Mouse (Mus musculus): Measurements from ENCODE around the gene Grip1. TPM values are rescaled to one million over a fixed set of nuclear protein-coding genes. Genes with fewer than 3 reads are reported as not detected.

The Grip1 gene
- polyA plus RNA-seq, 1 experiment from 2014 or later: 0.87 TPM

DNA sequence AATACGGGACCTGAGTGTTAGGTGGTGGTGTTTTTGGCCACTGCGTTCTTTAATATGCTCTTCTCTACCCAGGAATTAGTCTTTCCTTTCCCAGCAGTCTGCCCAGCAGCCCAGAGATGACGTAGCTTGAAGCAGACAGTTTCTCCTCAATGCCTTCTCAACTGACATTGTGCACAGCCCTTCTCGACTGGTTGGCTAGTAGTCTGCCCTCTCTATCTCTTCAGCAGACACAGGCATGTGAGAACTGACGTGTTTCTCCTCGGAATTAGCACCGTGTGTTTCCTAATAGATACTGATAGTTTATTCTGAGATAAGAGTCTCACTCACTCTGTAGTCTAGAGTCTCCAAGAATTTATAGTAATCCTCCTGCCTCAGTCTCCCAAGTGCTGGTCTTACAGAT is 10.2 kb downstream of the Grip1 start:
- Histone ChIP-seq H3K4me3 (ENCODE audit: low read depth, low read length) (no peak overlapping the region), H3K27ac (replicated peaks) (no peak overlapping the region), H3K4me2 (replicated peaks; ENCODE audit: low read depth) (no peak overlapping the region), H3K27me3 (ENCODE audit: control insufficient read depth, insufficient read depth, low read length) (no peaks in the 10 kb centered on the region), H3K36me3 (ENCODE audit: control insufficient read depth, insufficient read depth, low read length) (no peaks in the 10 kb centered on the region), H3K4me1 (replicated peaks; ENCODE audit: control insufficient read depth, insufficient read depth) (no peaks in the 10 kb centered on the region), H3K9ac (ENCODE audit: low read length) (no peak overlapping the region), H3K9me3 (ENCODE audit: control insufficient read depth, low read length) (no peaks in the 10 kb centered on the region)
- DNase-seq (ENCODE audit: low spot score) (no peak), ATAC-seq (ENCODE audit: low FRiP score, low TSS enrichment) (no peak)
- TF ChIP-seq EP300 (optimal IDR thresholded peaks at IDR 0.05) (no peak), CTCF (IDR thresholded peaks at IDR 0.05; ENCODE audit: low read depth) (no peak)
- 61% methylated on average over 7 of the region's 7 CpGs for WGBS

- no peak for ATAC-seq (ENCODE audit: low FRiP score, low TSS enrichment)
- Histone ChIP-seq H3K27ac (replicated peaks) (no peak overlapping the region), H3K36me3 (ENCODE audit: control insufficient read depth, insufficient read depth, low read length) (no peaks in the 10 kb centered on the region), H3K4me2 (replicated peaks; ENCODE audit: low read depth) (no peak overlapping the region), H3K9me3 (ENCODE audit: control insufficient read depth, low read length) (no peaks in the 10 kb centered on the region), H3K4me3 (ENCODE audit: low read depth, low read length) (no peak overlapping the region), H3K4me1 (replicated peaks; ENCODE audit: control insufficient read depth, insufficient read depth) (no peaks in the 10 kb centered on the region), H3K9ac (ENCODE audit: low read length) (no peak overlapping the region), H3K27me3 (ENCODE audit: control insufficient read depth, insufficient read depth, low read length) (no peaks in the 10 kb centered on the region)
- WGBS: 82% methylated on average over 18 of the region's 18 CpGs
- no peak for TF ChIP-seq EP300 (optimal IDR thresholded peaks at IDR 0.05)
- no peak for TF ChIP-seq CTCF (IDR thresholded peaks at IDR 0.05; ENCODE audit: low read depth)
- no peak for DNase-seq (ENCODE audit: low spot score)
Measured at GRCm38 (mm10) chr10:119467976-119468375, 14.3 kb downstream of the Grip1 start.

GRCm38 (mm10) chr10:119470096-119470495 is 16.5 kb downstream of the Grip1 start:
- Histone ChIP-seq H3K36me3 (ENCODE audit: control insufficient read depth, insufficient read depth, low read length) (no peaks in the 10 kb centered on the region), H3K9me3 (ENCODE audit: control insufficient read depth, low read length) (no peaks in the 10 kb centered on the region), H3K9ac (ENCODE audit: low read length) (no peak overlapping the region), H3K27ac (replicated peaks) (no peak overlapping the region), H3K4me1 (replicated peaks; ENCODE audit: control insufficient read depth, insufficient read depth) (no peaks in the 10 kb centered on the region), H3K4me2 (replicated peaks; ENCODE audit: low read depth) (no peak overlapping the region), H3K27me3 (ENCODE audit: control insufficient read depth, insufficient read depth, low read length) (no peaks in the 10 kb centered on the region), H3K4me3 (ENCODE audit: low read depth, low read length) (no peak overlapping the region)
- no peak for ATAC-seq (ENCODE audit: low FRiP score, low TSS enrichment)
- TF ChIP-seq CTCF (IDR thresholded peaks at IDR 0.05; ENCODE audit: low read depth): no peak
- no peak for TF ChIP-seq EP300 (optimal IDR thresholded peaks at IDR 0.05)
- peak; percentile 3 for DNase-seq (ENCODE audit: low spot score)
- 82% methylated on average over 1 of the region's 1 CpGs for WGBS

- DNase-seq (ENCODE audit: low spot score) (peak; percentile 9), ATAC-seq (ENCODE audit: low FRiP score, low TSS enrichment) (no peak)
- WGBS: 72% methylated on average over 9 of the region's 9 CpGs
- Histone ChIP-seq H3K36me3 (ENCODE audit: control insufficient read depth, insufficient read depth, low read length) (no peaks in the 10 kb centered on the region), H3K4me3 (ENCODE audit: low read depth, low read length) (no peak overlapping the region), H3K9ac (ENCODE audit: low read length) (no peak overlapping the region), H3K27me3 (ENCODE audit: control insufficient read depth, insufficient read depth, low read length) (no peaks in the 10 kb centered on the region), H3K27ac (replicated peaks) (no peak overlapping the region), H3K9me3 (ENCODE audit: control insufficient read depth, low read length) (no peaks in the 10 kb centered on the region), H3K4me2 (replicated peaks; ENCODE audit: low read depth) (no peak overlapping the region), H3K4me1 (replicated peaks; ENCODE audit: control insufficient read depth, insufficient read depth) (no peaks in the 10 kb centered on the region)
- TF ChIP-seq CTCF (IDR thresholded peaks at IDR 0.05; ENCODE audit: low read depth) (no peak), EP300 (optimal IDR thresholded peaks at IDR 0.05) (no peak)
Measured at GRCm38 (mm10) chr10:119475166-119475565, 21.5 kb downstream of the Grip1 start.

- Histone ChIP-seq H3K9ac (ENCODE audit: low read length) (no peak overlapping the region), H3K4me2 (replicated peaks; ENCODE audit: low read depth) (no peak overlapping the region), H3K36me3 (ENCODE audit: control insufficient read depth, insufficient read depth, low read length) (no peaks in the 10 kb centered on the region), H3K4me1 (replicated peaks; ENCODE audit: control insufficient read depth, insufficient read depth) (no peaks in the 10 kb centered on the region), H3K27ac (replicated peaks) (no peak overlapping the region), H3K9me3 (ENCODE audit: control insufficient read depth, low read length) (no peaks in the 10 kb centered on the region), H3K4me3 (ENCODE audit: low read depth, low read length) (no peak overlapping the region), H3K27me3 (ENCODE audit: control insufficient read depth, insufficient read depth, low read length) (no peaks in the 10 kb centered on the region)
- no peak for DNase-seq (ENCODE audit: low spot score)
- ATAC-seq (ENCODE audit: low FRiP score, low TSS enrichment): no peak
- TF ChIP-seq CTCF (IDR thresholded peaks at IDR 0.05; ENCODE audit: low read depth): no peak
- TF ChIP-seq EP300 (optimal IDR thresholded peaks at IDR 0.05): no peak
- WGBS: 89% methylated on average over 8 of the region's 8 CpGs
Measured at GRCm38 (mm10) chr10:119477661-119478060, 24.0 kb downstream of the Grip1 start.

DNA sequence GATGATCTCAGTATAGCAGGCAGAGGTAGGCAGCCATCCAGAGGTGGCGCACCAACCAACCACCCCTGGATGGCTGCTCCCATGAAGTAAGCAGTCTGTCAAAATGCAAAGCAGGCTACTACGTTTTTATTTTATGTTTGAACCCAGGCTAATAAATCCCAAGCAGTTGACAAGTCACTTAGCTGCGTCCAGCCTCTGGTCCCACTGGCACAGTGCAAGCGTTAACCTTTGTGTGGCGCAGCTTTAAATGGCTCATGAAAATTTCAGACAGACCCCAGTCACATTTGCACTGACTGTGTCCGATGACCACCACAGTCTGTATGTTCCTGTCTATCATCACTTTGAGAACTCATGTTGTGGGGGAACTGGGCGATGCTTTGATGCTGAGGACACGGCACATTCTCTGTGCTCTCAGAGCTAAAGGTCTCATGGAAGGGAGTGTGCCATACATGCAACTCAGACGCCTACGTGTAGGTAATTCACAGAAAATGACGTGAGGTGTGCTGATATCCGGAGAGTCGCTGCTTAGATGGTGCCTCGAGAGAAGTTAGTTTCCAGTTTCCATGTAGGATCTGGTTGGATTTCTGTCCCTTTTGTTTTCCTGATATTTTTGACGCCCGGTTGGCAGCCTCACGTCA is 29.6 kb downstream of the Grip1 start:
- Histone ChIP-seq H3K4me1 (replicated peaks; ENCODE audit: control insufficient read depth, insufficient read depth) (no peaks in the 10 kb centered on the region), H3K9me3 (ENCODE audit: control insufficient read depth, low read length) (no peaks in the 10 kb centered on the region), H3K9ac (ENCODE audit: low read length) (no peak overlapping the region), H3K36me3 (ENCODE audit: control insufficient read depth, insufficient read depth, low read length) (no peaks in the 10 kb centered on the region), H3K4me2 (replicated peaks; ENCODE audit: low read depth) (no peak overlapping the region), H3K27ac (replicated peaks) (no peak overlapping the region), H3K27me3 (ENCODE audit: control insufficient read depth, insufficient read depth, low read length) (no peaks in the 10 kb centered on the region), H3K4me3 (ENCODE audit: low read depth, low read length) (no peak overlapping the region)
- DNase-seq (ENCODE audit: low spot score) (no peak), ATAC-seq (ENCODE audit: low FRiP score, low TSS enrichment) (no peak)
- TF ChIP-seq EP300 (optimal IDR thresholded peaks at IDR 0.05): no peak
- no peak for TF ChIP-seq CTCF (IDR thresholded peaks at IDR 0.05; ENCODE audit: low read depth)
- WGBS: 71% methylated on average over 17 of the region's 17 CpGs

All from stomach, postnatal 0 days (tissue).